Mouse (Mus musculus) right cerebral cortex, adult 2 months (tissue): ENCODE data around the gene Smim15.

ENCODE experiments used
- DNase-seq, 2 experiments: peaks; one replicate each; pipeline ENCODE4 v3.0.0; 2021 to 2022; ENCODE audit warnings: low spot score in 2 of 2

Gene Smim15

GRCm38 (mm10) chr13:108044222-108044941, at the start of gene Smim15:
TSS of gene Smim15 (plus strand) at chr13:108044446.
- peak; percentile 88 for DNase-seq

GRCm38 (mm10) chr13:107995211-107995610, 49.0 kb upstream of the Smim15 start:
- no peak for DNase-seq

GRCm38 (mm10) chr13:107996301-107996700, 47.9 kb upstream of the Smim15 start:
- DNase-seq, result no peak

GRCm38 (mm10) chr13:108007861-108008260, 36.4 kb upstream of the Smim15 start:
- DNase-seq, result no peak

GRCm38 (mm10) chr13:108013110-108013509, 31.1 kb upstream of the Smim15 start:
- DNase-seq, result no peak

GRCm38 (mm10) chr13:108013839-108014238, 30.4 kb upstream of the Smim15 start:
- DNase-seq, result no peak

- no peak for DNase-seq
Observed at GRCm38 (mm10) chr13:108015166-108015565, 29.1 kb upstream of the Smim15 start.

GRCm38 (mm10) chr13:108017349-108017748, 26.9 kb upstream of the Smim15 start:
- no peak for DNase-seq

GRCm38 (mm10) chr13:108025802-108026201, 18.4 kb upstream of the Smim15 start:
- no peak for DNase-seq

- no peak for DNase-seq
Observed at GRCm38 (mm10) chr13:108032789-108033188, 11.5 kb upstream of the Smim15 start.

- DNase-seq, result no peak
Observed at GRCm38 (mm10) chr13:108039375-108039774, 4.9 kb upstream of the Smim15 start.

- no peak for DNase-seq
Observed at GRCm38 (mm10) chr13:108039902-108040301, 4.3 kb upstream of the Smim15 start.

GRCm38 (mm10) chr13:108040451-108040850, 3.8 kb upstream of the Smim15 start:
- DNase-seq, result no peak

GRCm38 (mm10) chr13:108041358-108041757, 2.9 kb upstream of the Smim15 start:
- DNase-seq, result peak; percentile 74

- peak in 1 of 2 experiments; percentile 59 for DNase-seq
Observed at GRCm38 (mm10) chr13:108043431-108044221, 620 bp upstream of the Smim15 start.

- DNase-seq, result no peak
Observed at GRCm38 (mm10) chr13:108045646-108046045, 1.4 kb downstream of the Smim15 start.

- no peak for DNase-seq
Observed at GRCm38 (mm10) chr13:108046071-108046470, 1.8 kb downstream of the Smim15 start.

- no peak for DNase-seq
Observed at GRCm38 (mm10) chr13:108046891-108047290, 2.6 kb downstream of the Smim15 start.

- peak; percentile 15 to 37 for DNase-seq
Observed at GRCm38 (mm10) chr13:108047364-108047763, 3.1 kb downstream of the Smim15 start.

GRCm38 (mm10) chr13:108056896-108057295, 12.7 kb downstream of the Smim15 start:
- no peak for DNase-seq

GRCm38 (mm10) chr13:108060286-108060885, 16.1 kb downstream of the Smim15 start:
- DNase-seq, result no peak

GRCm38 (mm10) chr13:108060936-108061578, 16.8 kb downstream of the Smim15 start:
- peak in 1 of 2 experiments; percentile 9 for DNase-seq
